In the genomic region with DNA sequence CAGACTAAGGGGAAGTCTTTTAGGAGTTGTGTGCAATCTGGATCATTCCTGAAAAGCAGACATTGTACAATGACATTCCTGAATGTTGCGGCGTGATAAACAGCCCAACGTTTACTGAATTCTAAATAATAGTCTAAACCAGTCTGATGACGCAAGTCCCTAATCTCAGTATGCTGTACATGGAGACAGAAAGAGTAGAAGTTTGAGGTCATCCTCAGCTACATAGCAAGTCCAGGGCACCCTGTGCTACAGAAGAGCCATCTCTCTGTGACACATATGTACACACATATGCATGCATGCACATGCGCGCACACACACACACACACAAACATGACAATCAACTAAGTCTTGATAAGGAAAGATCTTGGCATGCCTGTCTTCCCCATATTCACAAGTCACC, we compare ENCODE assay signal across 17 mouse cellular contexts.
"Had no signal": no experiment of that assay in that cellular context is flagged by ENCODE, and none has a peak within 500 bp of the region (broad histone marks: within the 10 kb centered on the region; RNA-seq: fewer than 3 reads in every experiment).

No protein-coding gene starts in this region.

- H3K9me3 ChIP-seq: lung, embryonic 15.5 days; megakaryocyte, embryonic 14.5 days; midbrain, embryonic 10.5 days; midbrain, embryonic 12.5 days; neural tube, embryonic 12.5 days; stomach, embryonic 15.5 days had no signal

- H3K27me3 ChIP-seq: lung, embryonic 15.5 days; megakaryocyte, embryonic 14.5 days; midbrain, embryonic 12.5 days; neural tube, embryonic 12.5 days; stomach, embryonic 15.5 days had no signal

- H3K4me3 ChIP-seq: lung, embryonic 15.5 days; megakaryocyte, embryonic 14.5 days; midbrain, embryonic 10.5 days; midbrain, embryonic 12.5 days; neural tube, embryonic 12.5 days; stomach, embryonic 15.5 days had no signal

- H3K36me3 ChIP-seq: lung, embryonic 15.5 days; neural tube, embryonic 12.5 days; stomach, embryonic 15.5 days had no signal

- H3K27ac ChIP-seq: lung, embryonic 15.5 days; macrophage; midbrain, embryonic 10.5 days; midbrain, embryonic 12.5 days; neural tube, embryonic 12.5 days; stomach, embryonic 15.5 days; stomach, postnatal 0 days had no signal

- H3K4me2 ChIP-seq: lung, embryonic 15.5 days; midbrain, embryonic 12.5 days; neural tube, embryonic 12.5 days; stomach, embryonic 15.5 days had no signal

- ATAC-seq: liver, postnatal 0 days; lung, postnatal 0 days; midbrain, embryonic 16.5 days had no signal

- DNase-seq: liver, postnatal 0 days; lung, adult 2 months; lung, postnatal 14 days; right cerebral cortex, postnatal 14 days; thymus, adult 2 months; thymus, postnatal 25 days; thymus, postnatal 4 days had no signal

- H3K9ac ChIP-seq: liver, postnatal 0 days; lung, embryonic 15.5 days; midbrain, embryonic 12.5 days; neural tube, embryonic 12.5 days; stomach, embryonic 15.5 days had no signal

- H3K4me1 ChIP-seq: lung, embryonic 15.5 days; megakaryocyte, embryonic 14.5 days; midbrain, embryonic 10.5 days; midbrain, embryonic 12.5 days; neural tube, embryonic 12.5 days; stomach, embryonic 15.5 days had no signal
